Mouse (Mus musculus) lung, adult 2 months (tissue): Measurements from ENCODE around the gene Dlx5. TPM values are rescaled to one million over a fixed set of nuclear protein-coding genes. Genes with fewer than 3 reads are reported as not detected.

Source experiments
- DNase-seq: peaks from one replicate; pipeline ENCODE4 v3.0.0; 2022
- H3K4me1 ChIP-seq: fragments of 200-500 bp; 2 replicates; pipeline ENCODE4 v1.6.1; 2011; ENCODE audit warnings: low read length; ENCODE audit not compliant: control insufficient read depth, insufficient read depth
- H3K4me3 ChIP-seq: fragments of 200-500 bp; replicated peaks from 2 replicates; pipeline ENCODE3; 2011; ENCODE audit warnings: low read depth, mild to moderate bottlenecking, control low read depth, low read length; ENCODE audit errors: extremely low read depth
- CTCF ChIP-seq: fragments of 200-500 bp; IDR thresholded peaks from 2 replicates; pipeline ENCODE4 v1.5.1; 2011; ENCODE audit warnings: mild to moderate bottlenecking, low read length, control low read depth; ENCODE audit not compliant: insufficient read depth
- POLR2A ChIP-seq: fragments of 200-500 bp; IDR thresholded peaks from 2 replicates; pipeline ENCODE4 v1.6.1; 2011; ENCODE audit warnings: low read depth, mild to moderate bottlenecking, control low read depth, low read length, borderline replicate concordance; ENCODE audit errors: extremely low read depth
- WGBS: fragments of 180-500 bp; shearing (Covaris S2); methylation state at CpG from one replicate; pipeline ENCODE4 v1.1.7; 2018; 5-methylcytosine and 5-hydroxymethylcytosine counted together
- polyA plus RNA-seq: library from polyadenylated mRNA; depleted of rRNA; stranded (reverse); fragments of >200 nt; gene quantifications from 2 replicates; pipeline ENCODE4 v1.2.3, GENCODE M21; 2012

The Dlx5 gene
- polyA plus RNA-seq, 1 experiment = not detected

DNA sequence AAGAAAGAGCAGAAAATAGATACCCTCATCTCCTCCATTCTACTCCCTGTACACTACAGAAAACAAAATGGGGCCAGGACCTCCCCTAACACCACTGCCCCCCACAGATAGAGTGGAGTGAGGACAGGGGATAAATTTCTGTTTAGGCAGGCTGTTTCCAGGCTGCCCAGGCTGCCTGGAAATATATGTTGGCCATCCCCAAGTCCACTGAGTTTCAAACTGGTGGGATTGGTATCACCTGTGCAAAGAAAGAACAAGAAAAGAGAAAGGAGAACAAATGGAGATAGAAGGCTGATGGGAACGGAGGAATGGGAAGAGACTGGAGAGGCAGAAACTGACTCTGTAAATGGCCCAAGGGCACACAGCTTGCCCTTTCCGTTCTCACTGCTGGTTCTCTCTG, 5.7 kb downstream of the Dlx5 start:
- WGBS = 16% methylated on average over 2 of the region's 2 CpGs
- no peak overlapping the region for H3K4me3 ChIP-seq
- no peak for DNase-seq
- TF ChIP-seq CTCF (no peak), POLR2A (no peak)
- H3K4me1 ChIP-seq = no peaks in the 10 kb centered on the region

DNA sequence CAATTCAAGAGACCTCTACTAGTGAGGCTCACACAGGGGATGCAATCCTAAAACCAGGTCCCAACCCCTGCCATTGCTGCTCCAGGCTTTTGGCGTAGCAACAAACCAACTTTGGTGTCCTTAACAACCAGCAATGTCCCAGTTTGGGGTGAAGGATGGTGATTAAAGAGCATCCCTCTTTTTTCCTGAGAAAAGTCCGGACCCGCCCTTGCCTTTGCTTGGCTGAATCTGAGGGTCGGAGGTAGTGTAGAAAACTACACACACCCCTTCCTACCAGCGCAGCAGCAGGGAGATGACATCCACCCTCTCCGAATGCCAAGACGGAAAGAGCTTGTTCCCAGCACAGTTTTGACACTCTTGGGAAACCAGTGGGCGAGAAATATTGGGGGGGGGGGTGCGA, 6.2 kb downstream of the Dlx5 start:
- WGBS = 9% methylated on average over 9 of the region's 9 CpGs
- TF ChIP-seq CTCF = no peak
- no peak for TF ChIP-seq POLR2A
- H3K4me1 ChIP-seq = no peaks in the 10 kb centered on the region
- no peak for DNase-seq
- H3K4me3 ChIP-seq = no peak overlapping the region

GRCm38 (mm10) chr6:6875136-6875535, 6.7 kb downstream of the Dlx5 start:
- 5% methylated on average over 11 of the region's 11 CpGs for WGBS

GRCm38 (mm10) chr6:6874073-6874771, 7.7 kb downstream of the Dlx5 start:
- TF ChIP-seq CTCF = no peak
- no peak for TF ChIP-seq POLR2A
- Histone ChIP-seq H3K4me3 (no peak overlapping the region), H3K4me1 (no peaks in the 10 kb centered on the region)
- DNase-seq = no peak
- 3% methylated on average over 24 of the region's 25 CpGs for WGBS

More at GRCm38 (mm10) chr6:6875136-6875535, 6.7 kb downstream of the Dlx5 start:
- Histone ChIP-seq H3K4me1 (no peaks in the 10 kb centered on the region), H3K4me3 (no peak overlapping the region)
- no peak for DNase-seq
- no peak for TF ChIP-seq POLR2A
- no peak for TF ChIP-seq CTCF

DNA sequence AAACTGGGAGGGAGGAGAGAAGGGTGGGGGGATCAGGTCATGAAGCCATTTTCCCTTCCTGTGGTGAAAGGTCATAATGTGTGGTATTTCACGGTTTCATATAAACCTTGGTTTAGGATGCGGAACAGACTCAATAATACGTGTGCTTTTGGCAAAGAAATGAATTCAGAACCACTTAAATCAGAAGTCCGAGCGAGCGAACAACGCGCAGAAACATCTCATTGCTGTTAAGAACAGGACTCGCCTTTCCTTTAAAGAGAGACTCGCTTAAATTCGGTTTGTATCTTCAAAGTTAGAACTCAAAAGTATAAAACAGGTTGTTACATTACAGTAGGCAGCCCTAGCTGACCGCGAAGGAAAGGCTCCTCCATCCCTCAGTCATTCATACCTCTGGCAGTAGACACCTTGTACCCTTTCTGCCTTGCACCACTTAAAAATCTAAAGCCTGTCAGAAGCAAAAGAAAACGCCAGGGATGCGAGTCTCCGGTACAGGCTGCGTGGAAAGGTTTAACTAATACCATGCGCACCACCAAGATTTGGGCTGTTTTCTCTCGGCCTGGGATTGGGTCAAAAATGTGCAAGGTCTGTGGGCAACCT, 8.3 kb downstream of the Dlx5 start:
- H3K4me3 ChIP-seq = no peak overlapping the region
- no peak for DNase-seq
- WGBS = 3% methylated on average over 19 of the region's 19 CpGs
- H3K4me1 ChIP-seq = no peaks in the 10 kb centered on the region
- TF ChIP-seq POLR2A (no peak), CTCF (no peak)

- WGBS = 5% methylated on average over 5 of the region's 5 CpGs
- TF ChIP-seq CTCF (no peak), POLR2A (no peak)
- Histone ChIP-seq H3K4me3 (no peak overlapping the region), H3K4me1 (no peaks in the 10 kb centered on the region)
- DNase-seq = no peak
These were observed 9.0 kb downstream of the Dlx5 start for GRCm38 (mm10) chr6:6872873-6873272.

DNA sequence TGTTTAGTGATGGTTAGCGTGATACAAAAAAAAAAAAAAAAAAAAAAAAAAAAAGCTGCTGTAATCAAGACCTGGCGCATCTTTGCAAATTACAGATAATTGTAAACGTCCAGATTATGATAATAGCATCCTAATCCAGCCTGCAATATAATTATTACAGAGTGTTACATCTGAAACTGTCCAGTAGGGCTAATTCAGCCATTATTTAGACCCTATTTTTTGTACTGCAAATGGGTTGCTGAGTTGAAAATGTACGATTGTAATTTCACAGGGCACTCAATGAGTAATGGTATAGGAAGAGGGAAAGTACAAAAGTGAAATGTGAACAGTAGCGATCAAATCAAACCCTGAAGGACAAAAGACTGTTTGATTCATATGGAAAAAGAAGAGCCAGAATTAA, 10.2 kb downstream of the Dlx5 start:
- 7% methylated on average over 5 of the region's 5 CpGs for WGBS
- no peak for TF ChIP-seq CTCF
- no peak for TF ChIP-seq POLR2A

GRCm38 (mm10) chr6:6870876-6871420, 10.9 kb downstream of the Dlx5 start:
- 6% methylated on average over 7 of the region's 7 CpGs for WGBS
- Histone ChIP-seq H3K4me3 (no peak overlapping the region), H3K4me1 (no peaks in the 10 kb centered on the region)
- TF ChIP-seq POLR2A (no peak), CTCF (no peak)
- no peak for DNase-seq

More for the DNA sequence above, 10.2 kb downstream of the Dlx5 start:
- H3K4me3 ChIP-seq = no peak overlapping the region
- DNase-seq = no peak
- no peaks in the 10 kb centered on the region for H3K4me1 ChIP-seq

GRCm38 (mm10) chr6:6869961-6870800, 11.7 kb downstream of the Dlx5 start:
- 4% methylated on average over 11 of the region's 11 CpGs for WGBS
- no peak overlapping the region for H3K4me3 ChIP-seq
- no peak for DNase-seq
- no peaks in the 10 kb centered on the region for H3K4me1 ChIP-seq
- TF ChIP-seq POLR2A = no peak
- TF ChIP-seq CTCF = no peak
